Mouse (Mus musculus) adipose tissue, adult 10 weeks (tissue): ENCODE results near the gene Mup1. TPM values are rescaled to one million over a fixed set of nuclear protein-coding genes. Genes with fewer than 3 reads are reported as not detected.

ENCODE experiments used
- polyA plus RNA-seq: library from polyadenylated mRNA; stranded (reverse); fragments of 350-450 nt; fragmentation: Illumina TruSeq; extraction: RNeasy Lipid Tissue Mini Kit (QIAGEN cat#74804); gene quantifications from one replicate; pipeline ENCODE4 v1.2.3, GENCODE M21; 2014; ENCODE audit warnings: low read depth, low replicate concordance

Gene Mup1
- polyA plus RNA-seq = not detected

DNA sequence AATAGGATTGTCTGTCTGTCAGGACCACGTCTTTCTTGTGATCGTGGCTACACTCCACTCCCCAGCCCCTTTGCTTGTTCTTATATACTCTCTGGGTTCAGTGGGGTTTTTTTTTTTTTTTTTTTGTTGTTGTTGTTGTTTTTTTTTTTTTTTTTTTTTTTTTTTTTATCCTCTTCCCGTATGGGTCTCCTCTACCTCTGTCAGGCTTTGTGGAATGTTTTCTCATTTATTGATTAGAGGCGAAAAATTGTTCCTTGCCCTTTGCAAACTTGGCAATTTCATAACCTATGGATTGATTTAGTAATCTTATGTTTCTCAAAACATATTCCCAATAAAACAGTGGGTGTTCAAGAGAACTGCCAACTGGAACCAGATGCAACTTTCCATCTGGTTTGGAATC lies at the start of gene Mup1:
TSS of gene Mup1 (minus strand) at position 101 of the 400 bp plus-strand sequence.

Other genes with a start within 250 kb of the Mup1 start
- gene Mup9, start 80.0 kb downstream of the Mup1 start, polyA plus RNA-seq = not detected
- gene Mup10, start 80.2 kb upstream of the Mup1 start, polyA plus RNA-seq = not detected
- not detected for gene Mup11, start 160.5 kb upstream of the Mup1 start, polyA plus RNA-seq
- gene Mup12, start 239.4 kb upstream of the Mup1 start, polyA plus RNA-seq = not detected